ENCODE assay signal across 8 mouse cellular contexts in genomic region chr2:181581016-181581401, GRCm38 (mm10). TPM values are rescaled to one million over a fixed set of nuclear protein-coding genes. Genes with fewer than 3 reads are reported as not detected.
A peak's percentile ranks its signal among the peaks of the same experiment; 100 is the strongest.
DNase-seq lines count a peak whose midpoint lies in the region; ATAC-seq lines count a peak whose summit lies in the region.

No protein-coding gene starts in this region.

- intact Hi-C loops in gastrocnemius, postnatal 14 days (cut with DNase I; ENCODE audit: low total_unique reads), result no loop called here
- intact Hi-C loops in left cerebral cortex, postnatal 10 days (cut with DNase I), result loop anchor here (5.0 kb wide), 1 partner anchor 189 kb away; no protein-coding TSS in a partner anchor

- DNase-seq in adrenal gland, adult (ENCODE audit: inconsistent age in 2 of 2, low spot score in 1 of 2), result peak; percentile 88 to 96
- DNase-seq in embryo, embryonic 10.5 days (ENCODE audit: low spot score), result peak; percentile 94
- peak; percentile 83 for DNase-seq in gastrocnemius, postnatal 14 days
- peak; percentile 74 to 84 for DNase-seq in left cerebral cortex, postnatal 10 days (ENCODE audit: extremely low spot score in 1 of 2, low spot score in 2 of 2)
- DNase-seq in right cerebral cortex, postnatal 10 days (ENCODE audit: low spot score in 2 of 2), result peak; percentile 85 to 90
- DNase-seq in urinary bladder, postnatal 4 days (ENCODE audit: low spot score in 2 of 2), result peak; percentile 75 to 76

- peak; percentile 93 for ATAC-seq in inflammation-experienced regulatory T-cells, adult 6 months
- peak; percentile 73 for ATAC-seq in megakaryocyte progenitor cell, adult 5-6 weeks (replicated peaks; ENCODE audit: poor library complexity)

RNA-seq across cellular contexts. Expression of gene Uckl1, which starts 3.7 kb away (rescaled TPM):
- total RNA-seq in gastrocnemius, postnatal 14 days (2021), result 10 to 100 TPM; 28.8 to 29.7 TPM
- 100 to 1,000 TPM; 108 to 199 (median 172) TPM for polyA plus RNA-seq in inflammation-experienced regulatory T-cells, adult 6 months (2017; shearing (Covaris generic))
- 10 to 100 TPM; 34.7 to 53.6 TPM for total RNA-seq in left cerebral cortex, postnatal 10 days (2021)
- total RNA-seq in megakaryocyte progenitor cell, adult 5-6 weeks (2015), result 72.0 and 87.0 TPM in 2 replicates
- total RNA-seq in megakaryocyte progenitor cell, adult 5-6 weeks (2017), result 54.7 and 67.0 TPM in 2 replicates

RNA-seq across cellular contexts. Expression of gene Prpf6, which starts 10.7 kb away (rescaled TPM):
- 10 to 100 TPM; 28.0 to 30.1 TPM for total RNA-seq in gastrocnemius, postnatal 14 days (2021)
- 10 to 100 TPM; 57.4 to 96.0 (median 81.2) TPM for polyA plus RNA-seq in inflammation-experienced regulatory T-cells, adult 6 months (2017; shearing (Covaris generic))
- total RNA-seq in left cerebral cortex, postnatal 10 days (2021), result 10 to 100 TPM; 44.9 to 48.8 TPM
- 19.2 and 20.3 TPM in 2 replicates for total RNA-seq in megakaryocyte progenitor cell, adult 5-6 weeks (2015)
- total RNA-seq in megakaryocyte progenitor cell, adult 5-6 weeks (2017), result 79.3 and 93.2 TPM in 2 replicates

RNA-seq across cellular contexts. Expression of gene Zfp512b, which starts 11.6 kb away (rescaled TPM):
- total RNA-seq in gastrocnemius, postnatal 14 days (2021), result 10 to 100 TPM; 20.5 to 20.9 TPM
- 10 to 100 TPM; 11.6 to 43.1 (median 25.3) TPM for polyA plus RNA-seq in inflammation-experienced regulatory T-cells, adult 6 months (2017; shearing (Covaris generic))
- 100 to 1,000 TPM; 139 to 152 TPM for total RNA-seq in left cerebral cortex, postnatal 10 days (2021)
- total RNA-seq in megakaryocyte progenitor cell, adult 5-6 weeks (2015), result 8.1 and 13.5 TPM in 2 replicates
- total RNA-seq in megakaryocyte progenitor cell, adult 5-6 weeks (2017), result 7.6 and 16.4 TPM in 2 replicates

RNA-seq across cellular contexts. Expression of gene Samd10, which starts 18.0 kb away (rescaled TPM):
- total RNA-seq in gastrocnemius, postnatal 14 days (2021), result under 1 TPM; 0.78 to 0.84 TPM
- polyA plus RNA-seq in inflammation-experienced regulatory T-cells, adult 6 months (2017; shearing (Covaris generic)), result 10 to 100 TPM in 2 of 3 experiments, 1 to 10 TPM in 1; 9.4 to 14.3 (median 10.4) TPM
- 10 to 100 TPM; 27.1 to 28.8 TPM for total RNA-seq in left cerebral cortex, postnatal 10 days (2021)
- 9.0 and 10.9 TPM in 2 replicates for total RNA-seq in megakaryocyte progenitor cell, adult 5-6 weeks (2015)
- 2.0 TPM in 2 replicates for total RNA-seq in megakaryocyte progenitor cell, adult 5-6 weeks (2017)

Comparison
In these comparisons a context has a peak if more than half of its experiments do, and no peak if none do; other contexts are left out.
1. Peak in every context shown above with its lines: DNase-seq and ATAC-seq.
2. RNA of gene Zfp512b, which starts 11.6 kb away (total RNA-seq): 139 to 152 TPM in left cerebral cortex, postnatal 10 days; 20.5 to 20.9 TPM in gastrocnemius, postnatal 14 days and 7.6 to 16.4 TPM in megakaryocyte progenitor cell, adult 5-6 weeks; every median in the first group is over 4 times any median in the second.